Mouse (Mus musculus) lung, embryonic 16.5 days (tissue): ENCODE measurements around the gene Gstp3. TPM values are rescaled to one million over a fixed set of nuclear protein-coding genes. Genes with fewer than 3 reads are reported as not detected.
"Not testable (repeated sequence)": the region's sequence is repeated elsewhere in the genome, so short reads cannot be mapped to it uniquely, and the experiment has no call there.

Experiments used
- ATAC-seq: fragments of 200-750 bp; cut with Nextera tagmentation; 2 replicates; pipeline ENCODE4 v1.8.0; 2017; ENCODE audit warnings: low read depth, mild to moderate bottlenecking, moderate library complexity
- H3K27ac ChIP-seq: fragments of 300-500 bp; sonication (generic); 2 replicates; pipeline ENCODE4 v1.5.1; 2014; ENCODE audit warnings: mild to moderate bottlenecking, control low read depth, low read length
- H3K27me3 ChIP-seq: fragments of 300-500 bp; sonication (generic); 2 replicates; pipeline ENCODE4 v1.6.1; 2014; ENCODE audit warnings: low read depth, low read length, mixed read lengths; ENCODE audit not compliant: control insufficient read depth, insufficient read depth
- H3K36me3 ChIP-seq: fragments of 300-500 bp; sonication (generic); 2 replicates; pipeline ENCODE4 v1.6.1; 2014; ENCODE audit warnings: low read length; ENCODE audit not compliant: control insufficient read depth, insufficient read depth
- H3K4me1 ChIP-seq: fragments of 300-500 bp; sonication (generic); replicated peaks from 2 replicates; pipeline ENCODE4 v1.6.1; 2014; ENCODE audit warnings: low read length, mixed read lengths; ENCODE audit not compliant: control insufficient read depth, insufficient read depth
- H3K4me2 ChIP-seq: fragments of 300-500 bp; sonication (generic); 2 replicates; pipeline ENCODE4 v1.6.1; 2014; ENCODE audit warnings: low read depth, low read length, control low read depth
- H3K4me3 ChIP-seq: fragments of 300-500 bp; sonication (generic); 2 replicates; pipeline ENCODE4 v1.5.1; 2014; ENCODE audit warnings: mild to moderate bottlenecking, low read length, control low read depth
- H3K9ac ChIP-seq: fragments of 300-500 bp; sonication (generic); 2 replicates; pipeline ENCODE4 v1.6.1; 2014; ENCODE audit warnings: low read length, control low read depth
- H3K9me3 ChIP-seq: fragments of 300-500 bp; sonication (generic); 2 replicates; pipeline ENCODE4 v1.6.1; 2016; ENCODE audit warnings: low read length; ENCODE audit not compliant: control insufficient read depth
- WGBS: fragments of 180-500 bp; shearing (Covaris S2); extraction: QIAGEN DNeasy Blood & Tissue Kit; methylation state at CpG from one replicate; pipeline ENCODE4 v1.1.7; 2014; 5-methylcytosine and 5-hydroxymethylcytosine counted together
- polyA plus RNA-seq: library from polyadenylated mRNA; unstranded; fragments of >200 nt; fragmentation: Nextera tagmentation; extraction: Ambion mirVana; gene quantifications from 2 replicates; pipeline ENCODE4 v1.2.1, GENCODE M21; 2015

The Gstp3 gene
- polyA plus RNA-seq, 1 experiment from 2014 or later: 0.85 TPM

DNA sequence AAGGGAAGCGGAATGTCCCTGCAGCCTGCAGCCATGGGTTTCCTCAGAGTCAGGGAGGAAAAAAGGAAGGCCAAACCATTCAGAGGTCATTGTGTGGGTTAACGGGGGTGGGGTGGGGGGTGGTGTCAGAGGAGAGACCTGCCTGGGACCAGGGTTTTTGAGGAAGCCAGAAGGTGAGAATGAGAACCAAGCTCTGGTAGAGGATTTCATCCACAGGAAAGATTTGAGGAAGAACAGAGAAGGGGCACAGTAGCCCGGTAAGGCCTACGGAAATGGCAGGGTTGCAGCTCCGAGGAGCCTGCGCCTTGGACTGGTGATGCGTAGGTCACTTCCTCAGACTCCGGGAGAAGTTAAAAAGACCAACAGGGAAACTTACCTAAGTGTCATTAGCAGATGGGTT lies 11.4 kb upstream of the Gstp3 start:
- Histone ChIP-seq H3K27ac (no peak overlapping the region), H3K36me3 (no peaks in the 10 kb centered on the region), H3K27me3 (peaks cover 4% of the 10 kb centered on the region), H3K9ac (no peak overlapping the region), H3K4me3 (no peak overlapping the region), H3K4me1 (no peaks in the 10 kb centered on the region), H3K4me2 (no peak overlapping the region), H3K9me3 (no peaks in the 10 kb centered on the region)
- no peak for ATAC-seq
- WGBS: 78% methylated on average over 8 of the region's 8 CpGs

DNA sequence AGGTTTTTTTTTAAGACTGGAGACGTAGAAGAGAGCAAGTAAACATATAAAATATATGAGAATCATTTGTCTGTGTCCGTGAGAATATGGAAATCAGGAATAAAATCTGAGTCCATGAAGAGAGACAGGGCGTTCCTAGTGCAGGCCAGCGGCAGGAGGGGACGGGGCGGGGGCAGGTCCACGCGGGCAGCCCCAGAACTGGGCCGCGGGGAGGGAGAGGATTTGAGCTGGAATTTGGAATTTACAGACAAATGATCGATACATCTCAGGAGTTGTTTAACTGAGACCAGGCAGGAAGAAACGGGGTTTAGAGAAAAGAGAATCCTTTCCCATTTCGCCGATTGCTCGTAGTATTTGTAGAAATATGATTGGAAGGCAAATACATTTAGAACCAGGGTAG lies 10.9 kb upstream of the Gstp3 start:
- no peaks in the 10 kb centered on the region for H3K4me1 ChIP-seq
- ATAC-seq: no peak
- no peak overlapping the region for H3K4me3 ChIP-seq
- peaks cover 4% of the 10 kb centered on the region for H3K27me3 ChIP-seq
- no peaks in the 10 kb centered on the region for H3K36me3 ChIP-seq
- H3K4me2 ChIP-seq: no peak overlapping the region
- no peak overlapping the region for H3K27ac ChIP-seq
- no peaks in the 10 kb centered on the region for H3K9me3 ChIP-seq
- no peak overlapping the region for H3K9ac ChIP-seq
- 70% methylated on average over 15 of the region's 15 CpGs for WGBS

DNA sequence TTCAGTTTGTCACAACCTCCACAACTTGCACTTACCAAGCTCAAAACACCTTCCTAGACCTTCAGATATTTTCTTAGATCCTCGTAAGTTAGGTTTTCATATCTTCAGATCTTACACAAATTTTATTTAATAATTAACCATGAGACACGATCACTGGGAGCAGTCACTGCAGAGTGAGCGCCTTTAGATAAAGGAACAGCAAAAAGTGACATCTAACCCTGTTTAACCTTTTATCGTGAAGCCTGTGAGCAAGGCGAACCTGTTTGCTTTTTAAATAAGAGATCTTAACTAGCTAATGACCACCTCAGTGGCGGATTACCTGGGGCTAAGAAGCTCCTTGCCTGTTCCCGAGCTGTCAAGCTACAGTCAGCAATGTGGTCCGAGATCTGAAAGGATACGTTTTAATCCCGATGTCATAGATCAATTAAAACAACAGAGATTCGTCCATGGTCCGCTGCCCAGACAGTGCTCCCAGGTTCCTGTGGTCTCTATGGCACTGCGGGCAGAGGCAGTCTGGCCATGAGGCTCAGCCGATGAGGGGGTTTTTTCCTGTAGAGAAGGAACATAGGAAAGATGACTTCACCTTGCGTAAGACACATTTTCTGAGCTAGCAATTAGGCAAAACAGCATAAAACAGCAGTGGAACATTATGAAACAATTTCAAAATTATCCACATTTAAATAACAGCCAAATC lies 9.5 kb upstream of the Gstp3 start:
- no peak overlapping the region for H3K9ac ChIP-seq
- no peaks in the 10 kb centered on the region for H3K4me1 ChIP-seq
- H3K9me3 ChIP-seq: no peaks in the 10 kb centered on the region
- no peak overlapping the region for H3K4me3 ChIP-seq
- H3K4me2 ChIP-seq: no peak overlapping the region
- ATAC-seq: no peak
- WGBS: 49% methylated on average over 15 of the region's 15 CpGs
- H3K27ac ChIP-seq: no peak overlapping the region
- H3K27me3 ChIP-seq: peaks cover 4% of the 10 kb centered on the region
- no peaks in the 10 kb centered on the region for H3K36me3 ChIP-seq

DNA sequence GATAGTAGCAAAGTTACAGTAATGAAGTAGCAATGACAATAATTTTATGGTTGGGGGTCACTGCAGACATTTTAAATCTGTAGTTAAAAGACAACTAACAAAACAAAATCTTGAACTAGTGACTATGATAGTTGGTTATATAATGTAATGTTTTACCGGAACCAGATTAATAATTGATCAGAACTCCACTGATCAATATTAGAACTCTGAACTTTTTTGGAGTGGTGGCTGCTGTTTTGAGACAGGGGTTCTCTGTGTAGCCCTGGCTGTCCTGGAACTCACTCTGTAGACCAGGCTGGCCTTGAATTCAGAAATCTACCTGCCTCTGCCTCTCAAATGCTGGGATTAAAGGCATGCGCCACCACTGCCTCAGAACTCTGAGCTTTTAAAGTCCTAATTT lies 8.9 kb upstream of the Gstp3 start:
- H3K4me3 ChIP-seq, ATAC-seq, H3K4me1 ChIP-seq, H3K9ac ChIP-seq, H3K27me3 ChIP-seq, H3K9me3 ChIP-seq, H3K27ac ChIP-seq, H3K4me2 ChIP-seq, H3K36me3 ChIP-seq: not testable (repeated sequence)
- WGBS: 86% methylated on average over 2 of the region's 2 CpGs

DNA sequence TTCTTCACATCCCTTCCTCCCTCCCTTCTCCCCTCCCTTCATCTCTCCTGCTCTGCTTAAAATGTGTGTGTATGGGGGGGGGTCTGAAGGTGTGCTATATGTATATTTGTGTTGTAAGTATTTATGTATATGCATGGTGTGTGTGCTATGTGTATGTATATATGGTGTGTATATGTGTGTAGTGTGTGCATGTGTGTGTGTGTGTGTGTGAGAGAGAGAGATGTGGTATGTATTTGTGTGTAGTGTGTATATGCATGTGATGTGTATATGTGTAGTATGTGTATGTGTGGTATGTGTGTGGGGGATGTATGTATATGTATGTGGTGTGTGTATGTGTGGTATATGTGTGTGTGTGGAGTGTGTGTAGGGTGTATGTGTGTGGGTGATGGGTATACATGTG lies 7.5 kb upstream of the Gstp3 start:
- no peak overlapping the region for H3K27ac ChIP-seq
- peaks cover 2% of the 10 kb centered on the region for H3K27me3 ChIP-seq
- no peak overlapping the region for H3K4me3 ChIP-seq
- H3K9ac ChIP-seq: no peak overlapping the region
- no peaks in the 10 kb centered on the region for H3K9me3 ChIP-seq
- no peaks in the 10 kb centered on the region for H3K36me3 ChIP-seq
- ATAC-seq: peak; percentile 28; the same call in 1 of the 2 replicates
- no peaks in the 10 kb centered on the region for H3K4me1 ChIP-seq
- no peak overlapping the region for H3K4me2 ChIP-seq

DNA sequence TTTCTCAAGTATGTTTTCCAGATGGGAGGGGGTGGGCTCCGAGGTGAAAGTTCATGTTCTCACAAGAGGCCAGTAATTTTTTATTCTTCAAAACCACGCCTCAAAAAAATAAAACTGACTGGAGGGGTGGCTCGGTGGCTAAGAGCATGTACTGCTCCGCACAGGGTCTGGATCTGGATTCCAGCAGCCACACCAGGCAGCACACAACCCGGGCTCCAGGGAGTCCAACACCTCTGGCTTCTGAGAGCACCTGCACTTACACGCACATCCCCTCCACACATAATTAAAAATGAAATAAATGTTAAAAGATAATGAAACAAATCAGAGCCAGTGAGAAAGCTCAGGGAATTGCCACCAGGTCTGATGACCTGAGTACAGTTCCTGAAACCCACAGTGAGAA lies 6.9 kb upstream of the Gstp3 start:
- H3K4me1 ChIP-seq: no peaks in the 10 kb centered on the region
- H3K4me2 ChIP-seq: no peak overlapping the region
- WGBS: 78% methylated on average over 6 of the region's 6 CpGs
- H3K36me3 ChIP-seq: no peaks in the 10 kb centered on the region
- no peak overlapping the region for H3K4me3 ChIP-seq
- H3K9me3 ChIP-seq: no peaks in the 10 kb centered on the region
- no peak overlapping the region for H3K9ac ChIP-seq
- ATAC-seq: no peak
- H3K27me3 ChIP-seq: peaks cover 2% of the 10 kb centered on the region
- H3K27ac ChIP-seq: no peak overlapping the region

DNA sequence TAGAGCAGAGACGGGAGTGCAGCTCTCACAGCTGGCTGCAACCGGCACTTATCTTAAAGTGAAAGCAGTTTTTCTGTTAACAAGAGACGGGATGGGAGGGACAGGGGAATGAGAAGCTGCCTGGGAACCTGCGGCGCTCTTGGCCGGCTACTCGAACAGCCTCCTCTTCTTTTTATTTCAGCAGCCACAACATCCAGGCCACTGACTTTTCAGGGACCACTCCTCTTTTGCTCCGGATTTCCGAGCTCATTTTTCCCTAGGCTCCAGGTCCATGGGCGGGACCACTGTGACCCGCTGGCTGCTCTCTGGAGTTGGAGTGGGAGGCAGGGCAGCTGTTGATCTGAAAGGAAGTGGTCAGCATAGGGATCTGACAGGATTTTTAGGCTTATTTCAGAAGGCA lies 5.1 kb upstream of the Gstp3 start:
- not testable (repeated sequence) for H3K9me3 ChIP-seq, H3K27me3 ChIP-seq, H3K4me2 ChIP-seq, H3K9ac ChIP-seq, H3K27ac ChIP-seq, ATAC-seq, H3K36me3 ChIP-seq, H3K4me3 ChIP-seq, H3K4me1 ChIP-seq
- WGBS: no CpG with 5 or more reads among the region's 11 CpGs

DNA sequence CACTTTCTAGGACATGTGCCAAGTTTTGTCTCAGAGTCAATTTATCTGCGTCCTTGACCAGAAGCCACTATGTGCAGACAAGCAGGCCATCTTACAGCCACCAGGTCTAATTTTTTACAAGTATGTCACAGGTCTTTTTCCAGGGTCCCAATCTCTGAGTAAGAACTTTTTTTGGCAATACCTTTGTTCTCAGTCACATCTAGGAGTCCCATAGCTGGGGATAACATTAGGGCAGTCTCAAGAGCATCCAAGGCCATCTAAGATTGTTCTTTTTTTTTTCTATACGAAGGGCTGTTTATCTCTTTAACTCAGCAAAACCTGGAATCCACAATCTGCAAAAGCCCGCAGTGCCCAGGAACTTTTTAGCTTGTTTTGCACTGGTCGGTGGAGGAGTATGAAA lies 4.0 kb upstream of the Gstp3 start:
- not testable (repeated sequence) for H3K4me3 ChIP-seq, H3K27ac ChIP-seq, H3K36me3 ChIP-seq, H3K9me3 ChIP-seq, H3K9ac ChIP-seq, H3K4me2 ChIP-seq, H3K27me3 ChIP-seq, H3K4me1 ChIP-seq, ATAC-seq
- WGBS: 69% methylated on average over 2 of the region's 4 CpGs

DNA sequence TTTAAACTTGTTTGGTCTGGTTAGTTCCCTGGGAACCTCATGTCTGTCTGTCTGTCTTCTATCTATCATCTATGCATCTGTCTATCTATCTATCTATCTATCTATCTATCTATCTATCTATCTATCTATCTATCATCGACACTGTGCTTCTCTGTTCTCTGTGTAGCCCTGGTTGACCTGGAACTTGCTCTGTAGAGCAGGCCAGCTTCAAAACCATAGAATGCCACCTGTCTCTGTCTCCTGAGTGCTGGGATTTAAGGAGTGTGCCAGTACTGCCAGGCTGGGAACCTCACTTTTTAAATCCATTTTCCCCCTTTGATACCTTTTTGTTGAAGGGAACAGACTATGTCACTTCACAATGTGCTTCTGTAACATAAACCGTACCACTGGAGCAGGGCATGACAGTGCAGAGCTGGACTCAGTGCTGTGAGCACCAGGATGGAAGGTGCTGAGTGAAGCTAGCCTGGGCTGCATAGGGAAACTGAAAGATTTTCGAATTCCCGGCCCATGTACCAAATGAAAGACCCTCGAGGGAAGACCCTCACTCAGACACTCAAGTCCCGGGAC lies 1.6 kb upstream of the Gstp3 start:
- no peak overlapping the region for H3K4me3 ChIP-seq
- no peak overlapping the region for H3K9ac ChIP-seq
- 88% methylated on average over 5 of the region's 6 CpGs for WGBS
- no peak for ATAC-seq
- H3K9me3 ChIP-seq: no peaks in the 10 kb centered on the region
- H3K36me3 ChIP-seq: no peaks in the 10 kb centered on the region
- H3K4me2 ChIP-seq: no peak overlapping the region
- peaks cover 6% of the 10 kb centered on the region; the same call in 1 of the 2 replicates for H3K4me1 ChIP-seq
- H3K27me3 ChIP-seq: no peaks in the 10 kb centered on the region; the same call in 1 of the 2 replicates
- H3K27ac ChIP-seq: no peak overlapping the region
